In the genomic region with DNA sequence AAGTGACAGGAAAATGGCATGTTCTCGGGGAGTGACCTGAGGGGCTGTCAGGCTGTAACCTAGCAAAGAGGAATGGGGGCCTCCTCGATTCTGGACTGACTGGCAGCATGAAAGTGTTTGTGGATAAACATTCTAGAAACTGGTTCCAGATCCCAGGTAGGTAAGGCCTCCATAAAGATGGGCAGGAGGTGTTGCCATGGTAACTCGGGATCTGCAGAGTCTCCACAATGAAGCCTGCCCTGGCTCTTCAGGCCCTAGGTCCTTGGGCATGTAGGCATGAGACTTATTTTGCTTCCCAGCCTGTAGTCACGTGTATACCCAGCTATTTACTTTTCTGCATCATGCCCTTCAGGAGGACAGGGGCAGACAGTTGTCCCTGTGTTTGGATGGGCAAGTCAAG, we compare ENCODE assay signal across 12 mouse cellular contexts. TPM values are rescaled to one million over a fixed set of nuclear protein-coding genes. Genes with fewer than 3 reads are reported as not detected.
"Had no signal": no experiment of that assay in that cellular context is flagged by ENCODE, and none has a peak within 500 bp of the region (broad histone marks: within the 10 kb centered on the region; RNA-seq: fewer than 3 reads in every experiment).

No protein-coding gene starts in this region.

- DNase-seq: lung, adult 18-20 months; right cerebral cortex, postnatal 14 days; thymus, postnatal 36 days had no signal

- H3K4me1 ChIP-seq: limb, embryonic 13.5 days; midbrain, embryonic 12.5 days had no signal

- H3K27ac ChIP-seq: limb, embryonic 13.5 days; liver, embryonic 14.5 days; midbrain, embryonic 12.5 days; neural tube, embryonic 13.5 days had no signal

- H3K36me3 ChIP-seq: limb, embryonic 13.5 days; midbrain, embryonic 12.5 days; neural tube, embryonic 13.5 days had no signal

- H3K27me3 ChIP-seq: midbrain, embryonic 12.5 days; neural tube, embryonic 13.5 days had no signal

- H3K9ac ChIP-seq: limb, embryonic 13.5 days; liver, embryonic 14.5 days; midbrain, embryonic 12.5 days; neural tube, embryonic 13.5 days had no signal

- H3K4me3 ChIP-seq: limb, embryonic 13.5 days; midbrain, embryonic 12.5 days; myocyte; neural tube, embryonic 13.5 days had no signal

- H3K4me2 ChIP-seq: limb, embryonic 13.5 days; midbrain, embryonic 12.5 days; neural tube, embryonic 13.5 days had no signal

- H3K9me3 ChIP-seq: limb, embryonic 13.5 days; midbrain, embryonic 12.5 days; neural tube, embryonic 13.5 days had no signal

RNA-seq across cellular contexts. Expression of a gene that starts 13.8 kb away (rescaled TPM):
- total RNA-seq: liver, adult 2 months; megakaryocyte-erythroid progenitor cell, adult 5-6 weeks had no signal
- polyA plus RNA-seq: liver, adult 2 months; lung, embryonic 16.5 days; midbrain, embryonic 12.5 days had no signal

RNA-seq across cellular contexts. Expression of a gene that starts 48.8 kb away (rescaled TPM):
- total RNA-seq: layer of hippocampus, postnatal 14 days had no signal
